Mouse (Mus musculus) left cerebral cortex, postnatal 4 days (tissue): Measurements from ENCODE around the gene Syngap1. TPM values are rescaled to one million over a fixed set of nuclear protein-coding genes. Genes with fewer than 3 reads are reported as not detected.

ENCODE experiments used
- DNase-seq: peaks from one replicate; pipeline ENCODE4 v3.0.0-alpha.2; 2022
- intact Hi-C: fragments of 180-260 bp; cut with DNase I; formaldehyde crosslinking; loops from one replicate; pipeline ENCODE4 v1.15.1; 2025
- total RNA-seq, 2 experiments: library from RNA; stranded (reverse); gene quantifications; 2 replicates each; pipeline ENCODE4 v1.2.3; 2021

Syngap1 gene
- total RNA-seq, 2 experiments from 2014 or later, result 350 to 366 TPM

- no peak for DNase-seq
- intact Hi-C loops, result no loop called here
Observed at GRCm38 (mm10) chr17:26936453-26936852, 4.6 kb upstream of the Syngap1 start.

- DNase-seq, result no peak
- intact Hi-C loops, result no loop called here
Observed at GRCm38 (mm10) chr17:26936921-26937695, 3.9 kb upstream of the Syngap1 start.

DNA sequence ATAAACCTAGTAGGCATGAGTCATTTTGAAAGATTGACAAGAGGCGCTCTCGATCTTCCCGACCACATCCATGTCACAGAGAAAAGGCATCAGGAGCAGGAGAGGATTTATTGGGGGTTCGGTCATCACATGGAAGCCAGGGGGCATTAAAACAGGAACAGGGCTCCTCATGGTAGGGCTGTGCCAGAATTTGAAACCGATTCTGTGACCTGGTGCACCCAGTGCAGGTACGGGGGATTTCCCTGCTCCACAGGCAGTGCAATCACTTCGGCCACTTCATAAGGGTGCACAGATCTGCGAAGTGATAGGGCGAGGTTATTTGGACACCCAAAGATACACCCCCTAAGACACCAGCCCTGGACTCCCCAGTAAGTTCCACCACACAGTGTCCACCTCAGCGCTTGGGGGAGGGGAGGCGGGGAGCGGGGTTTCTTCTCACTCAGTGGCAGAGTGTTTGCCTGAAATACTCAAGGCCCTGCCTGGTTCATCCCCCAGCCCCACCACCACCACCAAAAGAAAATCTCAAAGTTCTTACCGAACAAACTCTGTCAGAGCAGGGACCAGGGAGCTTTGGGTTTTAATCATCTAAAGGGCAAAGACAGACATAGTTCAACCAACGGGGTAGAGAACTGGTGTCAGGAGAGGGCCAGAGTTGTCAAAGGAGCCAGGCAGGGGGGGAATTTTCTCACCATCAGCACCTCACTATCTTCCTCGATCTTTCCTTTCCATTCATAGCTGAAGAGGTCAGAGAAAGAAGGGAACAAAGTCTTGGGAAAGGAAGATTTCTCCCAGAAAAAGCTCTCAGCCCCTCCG is 3.0 kb upstream of the Syngap1 start:
- intact Hi-C loops, result no loop called here

DNA sequence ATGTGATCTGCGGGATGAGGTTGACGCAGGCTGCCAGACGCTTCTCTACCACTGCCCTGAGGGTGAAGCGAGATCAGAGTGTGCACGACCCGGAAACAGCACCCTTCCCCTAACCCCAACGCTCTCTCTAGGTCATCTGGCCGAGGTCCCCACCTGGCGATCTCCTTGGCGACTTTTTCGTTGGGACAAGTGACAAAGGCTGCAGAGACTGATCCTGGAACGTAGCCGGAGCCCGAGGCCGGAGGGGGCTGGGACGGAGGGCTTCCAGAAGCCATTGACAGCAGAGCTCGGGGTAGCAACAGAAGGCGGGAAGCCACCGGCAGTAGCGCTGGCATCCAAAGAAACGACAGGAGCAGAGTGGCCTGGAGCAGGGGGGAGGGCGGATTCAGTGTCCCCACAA is 2.3 kb upstream of the Syngap1 start:
- DNase-seq, result no peak
- intact Hi-C loops, result no loop called here

More for the DNA sequence above, 3.0 kb upstream of the Syngap1 start:
- DNase-seq, result no peak

DNA sequence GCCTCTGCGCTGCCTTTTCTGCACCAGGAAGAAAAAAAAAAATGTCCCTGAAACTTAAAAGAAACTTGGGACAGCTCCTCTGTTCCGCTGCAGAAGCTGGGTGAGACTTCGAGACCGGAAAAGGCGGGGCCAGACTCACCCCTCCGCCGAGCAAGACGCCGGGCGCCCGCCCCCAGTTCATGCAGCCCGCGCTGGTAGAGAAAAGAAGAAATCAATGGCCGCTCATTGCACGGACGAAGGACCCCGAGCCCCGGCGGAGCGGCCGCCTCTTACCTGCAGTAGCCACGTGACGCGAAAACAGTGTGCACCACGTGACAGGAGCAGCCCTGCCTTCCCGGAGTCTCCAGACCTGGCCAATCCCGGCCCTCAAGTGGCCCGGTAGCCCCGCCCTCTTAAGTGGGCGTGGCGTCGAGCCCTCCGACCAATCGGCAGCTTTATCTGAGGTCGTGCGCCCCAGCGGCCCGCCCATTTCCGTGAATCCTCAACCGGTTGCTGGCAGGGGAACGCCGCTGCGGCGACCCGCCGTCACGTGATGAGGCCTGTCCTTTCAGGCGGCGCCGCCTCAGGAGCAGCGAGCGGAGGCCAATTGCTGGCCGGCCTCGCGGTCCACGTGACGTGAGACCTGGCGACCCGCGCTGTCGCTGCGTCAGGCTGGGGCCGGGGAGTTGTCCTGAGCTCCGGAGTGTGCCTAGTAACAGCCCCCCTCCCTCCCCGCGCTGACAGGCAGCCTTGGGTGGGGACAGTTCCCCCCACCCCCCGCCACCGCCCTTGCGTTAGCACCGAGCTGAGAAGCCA is 1.7 kb upstream of the Syngap1 start, which contains the start of gene Cuta:
Gene Cuta (minus strand): TSS at position 392 of the 795 bp plus-strand sequence.
- DNase-seq, result peak; percentile 100
- intact Hi-C loops, result no loop called here

DNA sequence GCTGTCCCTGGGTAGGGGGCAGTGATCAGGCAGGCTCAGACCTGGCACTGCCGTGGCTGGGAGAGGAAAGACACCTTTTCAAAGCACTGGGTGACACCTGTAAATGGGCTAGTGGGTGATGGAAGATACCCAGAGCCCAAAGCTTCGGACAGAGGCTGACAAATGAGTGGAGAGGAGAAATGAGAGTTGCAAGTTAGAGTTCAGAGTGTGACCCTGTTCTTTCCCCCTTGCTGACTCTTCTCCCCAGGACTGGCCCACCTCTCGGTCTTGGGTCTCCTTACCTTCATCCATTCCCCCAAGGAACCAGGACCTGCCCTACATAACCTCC is 1.1 kb upstream of the Syngap1 start:
- intact Hi-C loops, result no loop called here
- no peak for DNase-seq

- no peak for DNase-seq
Observed at GRCm38 (mm10) chr17:26941841-26942570, 953 bp downstream of the Syngap1 start.

GRCm38 (mm10) chr17:26945824-26946495 is 4.9 kb downstream of the Syngap1 start:
- intact Hi-C loops, result no loop called here
- DNase-seq, result no peak

More at GRCm38 (mm10) chr17:26941841-26942570, 953 bp downstream of the Syngap1 start:
- intact Hi-C loops, result no loop called here

DNA sequence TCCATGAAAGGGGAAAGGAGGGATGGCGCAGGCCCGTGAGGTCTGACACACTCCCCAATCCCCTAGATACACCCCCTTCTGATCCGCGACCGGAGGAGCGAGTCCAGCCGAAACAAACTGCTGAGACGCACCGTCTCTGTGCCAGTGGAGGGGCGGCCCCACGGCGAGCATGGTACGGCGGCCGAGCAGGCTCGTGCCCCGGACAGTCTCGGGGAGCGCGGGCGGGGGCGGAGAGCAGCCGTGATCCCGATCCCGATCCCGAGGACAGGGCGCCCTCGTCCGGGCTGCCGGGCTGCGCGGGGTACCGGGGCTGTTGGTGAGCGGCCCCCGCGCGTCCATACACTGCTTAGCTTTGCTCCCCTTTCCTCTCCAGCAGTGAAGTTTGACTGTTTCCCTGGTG is 5.5 kb downstream of the Syngap1 start:
- DNase-seq, result peak; percentile 78
- intact Hi-C loops, result no loop called here

GRCm38 (mm10) chr17:26947231-26948100 is 6.4 kb downstream of the Syngap1 start:
- intact Hi-C loops, result no loop called here
- DNase-seq, result no peak

DNA sequence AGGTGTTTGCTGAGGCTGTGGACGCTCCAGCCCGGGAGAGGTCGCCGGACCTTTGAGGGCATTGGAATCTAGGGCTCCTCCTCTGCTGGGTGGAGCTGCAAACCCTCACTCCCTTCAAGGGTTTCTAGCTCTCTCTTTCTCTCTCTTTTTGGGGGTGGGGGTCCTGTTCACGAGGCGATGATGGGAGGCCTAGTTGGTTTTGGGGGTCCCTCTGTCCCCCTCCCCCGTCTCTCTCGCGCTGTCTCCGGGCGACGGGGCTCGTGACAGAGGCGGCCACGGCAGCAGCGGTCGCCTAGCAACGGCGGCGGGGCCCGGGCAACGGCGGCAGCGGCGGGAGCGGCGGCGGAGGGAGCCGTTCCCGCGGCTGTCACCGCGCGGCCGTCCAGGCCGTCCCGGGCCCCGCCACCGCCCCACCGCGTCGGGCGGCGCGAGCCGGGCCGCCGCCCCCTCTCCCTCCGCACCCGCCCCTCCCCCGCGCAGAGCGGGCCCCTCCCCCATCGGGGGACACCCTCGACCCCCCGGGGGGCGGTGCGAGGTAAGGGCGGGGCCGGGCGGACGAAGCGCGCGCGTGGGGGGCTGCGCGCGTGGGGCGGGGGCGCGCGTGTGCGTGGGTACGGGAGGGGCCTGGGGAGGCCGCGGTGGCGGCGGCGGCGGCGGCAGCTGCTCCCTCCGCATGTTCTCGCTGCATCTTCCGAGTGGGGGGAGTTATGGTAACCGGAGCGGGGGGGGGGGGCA is 7.4 kb downstream of the Syngap1 start:
- intact Hi-C loops, result no loop called here
- peak; percentile 58 for DNase-seq

DNA sequence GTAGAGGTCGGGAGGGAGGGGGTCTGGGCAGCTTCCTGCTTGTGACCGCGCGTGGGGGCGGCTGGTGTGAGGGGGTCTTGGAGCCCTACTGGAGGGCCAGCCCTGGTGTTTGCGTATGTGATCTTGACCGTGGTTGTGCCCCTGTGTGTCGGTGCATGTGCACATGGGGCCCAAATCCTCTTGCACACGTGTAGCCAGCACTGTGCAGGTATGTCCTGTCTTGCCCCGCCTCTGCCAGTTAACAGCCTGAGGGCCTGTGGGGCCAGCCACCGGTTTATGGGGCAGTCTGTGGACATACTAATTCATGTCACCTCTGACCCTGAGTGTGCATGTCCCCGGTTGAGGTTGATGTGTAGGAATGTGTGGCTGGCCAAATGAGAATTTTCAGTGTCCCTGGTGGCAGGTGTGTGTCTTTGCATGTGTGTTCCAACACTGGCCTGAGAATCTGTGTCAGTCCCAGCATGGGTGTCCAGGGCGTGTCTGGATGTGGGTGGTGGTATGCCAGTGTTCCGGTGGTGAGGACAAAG is 8.1 kb downstream of the Syngap1 start:
- DNase-seq, result no peak
- intact Hi-C loops, result no loop called here

GRCm38 (mm10) chr17:26949866-26950265 is 8.8 kb downstream of the Syngap1 start:
- intact Hi-C loops, result no loop called here
- DNase-seq, result no peak

GRCm38 (mm10) chr17:26950560-26951288 is 9.7 kb downstream of the Syngap1 start:
- intact Hi-C loops, result no loop called here

GRCm38 (mm10) chr17:26951406-26951805 is 10.4 kb downstream of the Syngap1 start:
- intact Hi-C loops, result no loop called here
- DNase-seq, result peak; percentile 91

More at GRCm38 (mm10) chr17:26950560-26951288, 9.7 kb downstream of the Syngap1 start:
- DNase-seq, result no peak

DNA sequence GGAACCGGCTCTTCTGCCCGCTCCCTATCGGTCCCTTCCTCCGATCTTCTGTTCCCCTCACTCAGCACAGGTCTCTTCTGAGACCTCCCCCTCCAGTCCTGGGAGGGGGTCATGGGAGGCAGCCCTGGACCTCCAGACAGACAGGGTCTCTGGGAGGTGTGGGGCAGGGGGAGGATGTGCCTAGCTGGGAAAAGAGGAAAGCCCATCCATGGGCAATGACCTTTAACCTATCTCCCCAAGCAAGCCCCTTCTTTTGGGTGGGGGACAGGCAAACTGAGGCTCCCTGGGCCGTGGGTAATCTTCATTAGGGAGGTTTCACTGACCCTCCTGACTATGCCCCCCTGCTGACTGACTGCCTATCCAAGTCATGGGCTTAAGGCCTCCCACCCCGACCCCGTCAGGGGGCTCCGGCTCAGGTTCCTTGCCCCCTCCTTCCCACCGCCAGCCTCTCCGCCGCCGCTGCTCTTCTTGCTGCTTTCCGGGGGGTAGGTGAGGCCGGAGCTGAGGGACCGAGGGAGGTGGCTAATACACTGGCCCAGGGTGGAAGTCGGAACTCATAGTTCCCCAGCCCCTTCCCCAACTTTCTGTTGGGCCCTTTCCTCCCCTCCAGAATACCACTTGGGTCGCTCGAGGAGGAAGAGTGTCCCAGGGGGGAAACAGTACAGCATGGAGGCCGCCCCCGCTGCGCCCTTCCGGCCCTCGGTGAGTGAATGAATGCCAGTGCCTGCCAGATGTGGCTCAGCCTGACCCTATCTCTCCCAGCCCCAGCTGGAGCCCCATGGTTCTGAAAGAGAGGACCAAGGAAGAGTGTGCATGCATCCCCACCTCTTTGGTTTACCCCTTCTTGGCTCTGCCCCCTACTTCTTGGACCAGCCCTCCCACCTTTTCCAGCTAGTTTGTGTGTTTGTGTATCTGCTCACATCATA is 11.2 kb downstream of the Syngap1 start:
- DNase-seq, result no peak
- intact Hi-C loops, result no loop called here
